8 mouse cellular contexts compared by ENCODE assay signal in genomic region chr7:47015390-47016065, GRCm38 (mm10). TPM values are rescaled to one million over a fixed set of nuclear protein-coding genes. Genes with fewer than 3 reads are reported as not detected.
DNase-seq lines count a peak whose midpoint lies in the region; ATAC-seq and TF ChIP-seq lines count a peak whose summit lies in the region.

No protein-coding gene starts in this region.

- H3K36me3 ChIP-seq in MEL (ENCODE audit: control insufficient read depth in 1 of 2, insufficient read depth in 2 of 2, low read length in 2 of 2) = peaks cover 0 to 13% of the 10 kb centered on the region in 2 experiments; a peak in 2 of 4 replicates
- no peaks in the 10 kb centered on the region for H3K36me3 ChIP-seq in lung, embryonic 16.5 days (ENCODE audit: control insufficient read depth, insufficient read depth, low read length)

- H3K4me3 ChIP-seq in MEL (ENCODE audit: control insufficient read depth in 1 of 2, insufficient read depth in 1 of 2, low read depth in 2 of 2, low read length in 2 of 2) = peak overlapping the region; percentile 46 to 47
- H3K4me3 ChIP-seq in cerebellum, adult 2 months (replicated peaks; ENCODE audit: insufficient read depth, low read depth, low read length) = peak overlapping the region; percentile 3
- no peak overlapping the region for H3K4me3 ChIP-seq in lung, embryonic 16.5 days (ENCODE audit: low read length)

- no peaks in the 10 kb centered on the region for H3K9me3 ChIP-seq in MEL (replicated peaks; ENCODE audit: insufficient read depth, low read length)
- no peaks in the 10 kb centered on the region for H3K9me3 ChIP-seq in lung, embryonic 16.5 days (ENCODE audit: control insufficient read depth, low read length)

- peaks cover 6 to 7% of the 10 kb centered on the region in 2 experiments for H3K4me1 ChIP-seq in MEL (ENCODE audit: control insufficient read depth in 1 of 2, insufficient read depth in 2 of 2, low read length in 2 of 2)
- H3K4me1 ChIP-seq in cerebellum, adult 2 months (ENCODE audit: control insufficient read depth, insufficient read depth, low read length) = 0 out of 2 replicates have a peak, but pooled peaks cover 5% of the 10 kb centered on the region
- peaks cover 23% of the 10 kb centered on the region for H3K4me1 ChIP-seq in lung, embryonic 16.5 days (replicated peaks; ENCODE audit: control insufficient read depth, insufficient read depth, low read length)

- TF ChIP-seq EP300 in MEL (IDR thresholded peaks at IDR 0.05; ENCODE audit: low read depth in 1 of 2, low read length in 2 of 2) = peak; percentile 83 to 87

- H3K9ac ChIP-seq in MEL (ENCODE audit: control insufficient read depth, low read depth, low read length, poor library complexity, severe bottlenecking) = peak overlapping the region; percentile 49
- peak overlapping the region; percentile 61 for H3K9ac ChIP-seq in lung, embryonic 16.5 days (ENCODE audit: low read length)

- peak; percentile 98 to 99 for ATAC-seq in hematopoietic stem cell, adult 5-6 weeks (replicated peaks in 1 of 2; ENCODE audit: insufficient read depth in 1 of 2, low FRiP score in 2 of 2, low TSS enrichment in 1 of 2, low read depth in 1 of 2, poor library complexity in 2 of 2, severe bottlenecking in 2 of 2)
- peak; percentile 98 for ATAC-seq in lung, embryonic 16.5 days (ENCODE audit: low read depth)

- DNase-seq in MEL (ENCODE audit: low read depth, low spot score) = peak; percentile 98
- peak; percentile 76 to 79 for DNase-seq in cerebellum, adult 2 months
- DNase-seq in forelimb bud, embryonic 11.5 days (ENCODE audit: low read depth, low spot score) = peak; percentile 73
- peak; percentile 85 for DNase-seq in layer of hippocampus, adult 9-10 months (ENCODE audit: low spot score)
- peak; percentile 86 for DNase-seq in ovary, adult 18-20 months (ENCODE audit: low spot score)
- peak; percentile 72 for DNase-seq in thymus, postnatal 0 days (ENCODE audit: low spot score)

- 3% methylated on average over 6 of the region's 6 CpGs for WGBS in cerebellum, adult 2 months
- 7% methylated on average over 6 of the region's 6 CpGs for WGBS in lung, embryonic 16.5 days

- peak in 1 of 2 experiments; percentile 27; a peak in 1 of 4 replicates for TF ChIP-seq POLR2A in MEL (IDR thresholded peaks at IDR 0.05; ENCODE audit: control insufficient read depth in 1 of 2, insufficient read depth in 1 of 2, low read depth in 1 of 2, low read length in 2 of 2, poor library complexity in 1 of 2)
- no peak for TF ChIP-seq POLR2A in cerebellum, adult 2 months (IDR thresholded peaks at IDR 0.05; ENCODE audit: borderline replicate concordance, insufficient read depth, low read length)

- H3K27ac ChIP-seq in MEL (ENCODE audit: control insufficient read depth, low read depth, low read length) = peak overlapping the region; percentile 55
- no peak overlapping the region for H3K27ac ChIP-seq in cerebellum, adult 2 months (ENCODE audit: insufficient read depth, low read length)
- H3K27ac ChIP-seq in lung, embryonic 16.5 days (ENCODE audit: low read length) = peak overlapping the region; percentile 86

- peak overlapping the region; percentile 29 for H3K4me2 ChIP-seq in lung, embryonic 16.5 days (ENCODE audit: low read depth, low read length)

- TF ChIP-seq CTCF in MEL (IDR thresholded peaks at IDR 0.05 in 2 of 3, conservative IDR thresholded peaks at IDR 0.05 in 1 of 3; ENCODE audit: control insufficient read depth in 1 of 3, insufficient read depth in 1 of 3, low read depth in 2 of 3, low read length in 3 of 3, poor library complexity in 1 of 3, severe bottlenecking in 1 of 3) = peak; percentile 55 to 92 (median 62)
- TF ChIP-seq CTCF in cerebellum, adult 2 months (IDR thresholded peaks at IDR 0.05; ENCODE audit: borderline replicate concordance, insufficient read depth, low read depth, low read length) = peak; percentile 73

- H3K27me3 ChIP-seq in MEL (ENCODE audit: control insufficient read depth in 1 of 2, insufficient read depth in 2 of 2, low read length in 2 of 2) = no peaks in the 10 kb centered on the region
- H3K27me3 ChIP-seq in cerebellum, adult 2 months (ENCODE audit: control insufficient read depth, insufficient read depth, low read length) = no peaks in the 10 kb centered on the region
- no peaks in the 10 kb centered on the region for H3K27me3 ChIP-seq in lung, embryonic 16.5 days (ENCODE audit: control insufficient read depth, insufficient read depth, low read depth, low read length)

- peak; percentile 95 for TF ChIP-seq RAD21 in MEL (IDR thresholded peaks at IDR 0.05; ENCODE audit: low read depth, low read length)

- H3K79me2 ChIP-seq in MEL (ENCODE audit: control insufficient read depth, insufficient read depth, low read length, poor library complexity) = no peaks in the 10 kb centered on the region

TF ChIP-seq in MEL, 35 proteins besides CTCF, POLR2A, EP300 and RAD21 (continues in another document):
- peak; percentile 81 for TF ChIP-seq TAL1 (IDR thresholded peaks at IDR 0.05; ENCODE audit: low read length)
- no peak for TF ChIP-seq MEF2A (IDR thresholded peaks at IDR 0.05; ENCODE audit: extremely low read depth, insufficient replicate concordance, low read depth, low read length, poor library complexity, severe bottlenecking)
- TF ChIP-seq USF2 (IDR thresholded peaks at IDR 0.05; ENCODE audit: borderline replicate concordance in 1 of 2, insufficient read depth in 1 of 2, low read depth in 1 of 2, low read length in 2 of 2) = no peak
- TF ChIP-seq MAFK (IDR thresholded peaks at IDR 0.05; ENCODE audit: borderline replicate concordance, low read depth, low read length) = peak; percentile 58; the same call in 1 of the 2 replicates
- TF ChIP-seq TBP (IDR thresholded peaks at IDR 0.05; ENCODE audit: low read depth, low read length) = 0 out of 2 replicates have a peak, but pooled peaks have one; percentile 17
- TF ChIP-seq JUND (IDR thresholded peaks at IDR 0.05; ENCODE audit: low read depth, low read length) = no peak
- peak; percentile 87 for TF ChIP-seq ETS1 (IDR thresholded peaks at IDR 0.05; ENCODE audit: low read depth, low read length)
- peak; percentile 48; the same call in 1 of the 2 replicates for TF ChIP-seq MAX (IDR thresholded peaks at IDR 0.05; ENCODE audit: low read length)
- TF ChIP-seq NRF1 (IDR thresholded peaks at IDR 0.05; ENCODE audit: insufficient read depth, low read depth, low read length, poor library complexity, severe bottlenecking) = peak; percentile 23; the same call in 1 of the 2 replicates
- peak; percentile 86 for TF ChIP-seq ZC3H11A (IDR thresholded peaks at IDR 0.05; ENCODE audit: low read depth, low read length)
- TF ChIP-seq CHD1 (IDR thresholded peaks at IDR 0.05; ENCODE audit: low read depth, low read length) = no peak
- peak; percentile 79 for TF ChIP-seq MXI1 (IDR thresholded peaks at IDR 0.05; ENCODE audit: low read depth, low read length)
- peak; percentile 87 for TF ChIP-seq SIN3A (IDR thresholded peaks at IDR 0.05; ENCODE audit: low read length)
- TF ChIP-seq SMC3 (IDR thresholded peaks at IDR 0.05; ENCODE audit: low read depth, low read length) = peak; percentile 81
- TF ChIP-seq KAT2A (conservative IDR thresholded peaks at IDR 0.05; ENCODE audit: low read depth, low read length) = no peak
- TF ChIP-seq ZNF384 (IDR thresholded peaks at IDR 0.05; ENCODE audit: low read depth, low read length) = no peak
- TF ChIP-seq GATA1 (IDR thresholded peaks at IDR 0.05; ENCODE audit: low read depth, low read length) = peak; percentile 73
- TF ChIP-seq BHLHE40 (IDR thresholded peaks at IDR 0.05; ENCODE audit: borderline replicate concordance, low read depth, low read length) = peak; percentile 8; the same call in 1 of the 2 replicates
- no peak for TF ChIP-seq POLR2AphosphoS2 (IDR thresholded peaks at IDR 0.05; ENCODE audit: low read length)
- TF ChIP-seq E2F4 (IDR thresholded peaks at IDR 0.05; ENCODE audit: borderline replicate concordance, low read depth, low read length) = no peak
- TF ChIP-seq UBTF (IDR thresholded peaks at IDR 0.05; ENCODE audit: borderline replicate concordance, insufficient read depth, low read depth, low read length) = no peak

RNA-seq across cellular contexts. Expression of gene Spty2d1, which starts 7.3 kb away (rescaled TPM):
- total RNA-seq in MEL (2012; rRNA removed) = 14.9 and 15.1 TPM in 2 replicates
- 10 to 100 TPM; 14.4 to 36.9 TPM for polyA plus RNA-seq in MEL (2012; ENCODE audit: insufficient read depth in 1 of 2, insufficient read length in 2 of 2, low read depth in 1 of 2, low replicate concordance in 2 of 2, missing spikeins in 1 of 2)
- polyA plus RNA-seq in cerebellum, adult 2 months (2012; rRNA removed) = 11.2 and 11.3 TPM in 2 replicates
- 42.0 and 43.9 TPM in 2 replicates for total RNA-seq in hematopoietic stem cell, adult 5-6 weeks (2017)
- 23.9 and 24.0 TPM in 2 replicates for polyA plus RNA-seq in lung, embryonic 16.5 days (2015; fragmentation: Nextera tagmentation; extraction: Ambion mirVana)
- 14.7 and 15.1 TPM in 2 replicates for polyA plus RNA-seq in thymus, postnatal 0 days (2015; fragmentation: Nextera tagmentation; extraction: Ambion mirVana)

RNA-seq across cellular contexts. Expression of gene Gm9999, which starts 32.1 kb away (rescaled TPM):
- not detected in 2 replicates for total RNA-seq in MEL (2012; rRNA removed)
- polyA plus RNA-seq in MEL (2012; ENCODE audit: insufficient read depth in 1 of 2, insufficient read length in 2 of 2, low read depth in 1 of 2, low replicate concordance in 2 of 2, missing spikeins in 1 of 2) = not detected
- polyA plus RNA-seq in cerebellum, adult 2 months (2012; rRNA removed) = not detected in 2 replicates
- not detected in 2 replicates for total RNA-seq in hematopoietic stem cell, adult 5-6 weeks (2017)
- not detected in 2 replicates for polyA plus RNA-seq in lung, embryonic 16.5 days (2015; fragmentation: Nextera tagmentation; extraction: Ambion mirVana)
- polyA plus RNA-seq in thymus, postnatal 0 days (2015; fragmentation: Nextera tagmentation; extraction: Ambion mirVana) = not detected in 2 replicates

RNA-seq across cellular contexts. Expression of gene Tmem86a, which starts 34.9 kb away (rescaled TPM):
- total RNA-seq in MEL (2012; rRNA removed) = 0.23 and 0.27 TPM in 2 replicates
- under 1 TPM in 1 of 2 experiments, not detected in 1; 0.54 TPM for polyA plus RNA-seq in MEL (2012; ENCODE audit: insufficient read depth in 1 of 2, insufficient read length in 2 of 2, low read depth in 1 of 2, low replicate concordance in 2 of 2, missing spikeins in 1 of 2)
- 18.1 and 19.0 TPM in 2 replicates for polyA plus RNA-seq in cerebellum, adult 2 months (2012; rRNA removed)
- total RNA-seq in hematopoietic stem cell, adult 5-6 weeks (2017) = 1.5 and 2.3 TPM in 2 replicates
- polyA plus RNA-seq in lung, embryonic 16.5 days (2015; fragmentation: Nextera tagmentation; extraction: Ambion mirVana) = 40.4 and 41.7 TPM in 2 replicates
- polyA plus RNA-seq in thymus, postnatal 0 days (2015; fragmentation: Nextera tagmentation; extraction: Ambion mirVana) = 20.5 and 21.3 TPM in 2 replicates

RNA-seq across cellular contexts. Expression of gene Uevld, which starts 57.2 kb away (rescaled TPM):
- total RNA-seq in MEL (2012; rRNA removed) = 1.9 and 2.8 TPM in 2 replicates
- polyA plus RNA-seq in MEL (2012; ENCODE audit: insufficient read depth in 1 of 2, insufficient read length in 2 of 2, low read depth in 1 of 2, low replicate concordance in 2 of 2, missing spikeins in 1 of 2) = 1 to 10 TPM in 1 of 2 experiments, not detected in 1; 5.4 TPM
- polyA plus RNA-seq in cerebellum, adult 2 months (2012; rRNA removed) = 7.4 and 8.0 TPM in 2 replicates
- total RNA-seq in hematopoietic stem cell, adult 5-6 weeks (2017) = 20.8 and 22.5 TPM in 2 replicates
- polyA plus RNA-seq in lung, embryonic 16.5 days (2015; fragmentation: Nextera tagmentation; extraction: Ambion mirVana) = 15.0 and 16.6 TPM in 2 replicates
- polyA plus RNA-seq in thymus, postnatal 0 days (2015; fragmentation: Nextera tagmentation; extraction: Ambion mirVana) = 6.1 and 6.4 TPM in 2 replicates

Comparison
In these comparisons a context has a peak if more than half of its experiments do, and no peak if none do; other contexts are left out.
1. RNA of gene Tmem86a, which starts 34.9 kb away (polyA plus RNA-seq): 40.4 to 41.7 TPM in lung, embryonic 16.5 days, 20.5 to 21.3 TPM in thymus, postnatal 0 days and 18.1 to 19.0 TPM in cerebellum, adult 2 months; 0.54 TPM in MEL; every median in the first group is over 10 times any median in the second.
2. Peak in every context shown above with its lines, with median percentiles within 50 percentile points of each other: DNase-seq.